ENCODE assay signal across 23 mouse cellular contexts in genomic region chr8:110738591-110739195, GRCm38 (mm10). TPM values are rescaled to one million over a fixed set of nuclear protein-coding genes. Genes with fewer than 3 reads are reported as not detected.
DNase-seq lines count a peak whose midpoint lies in the region; TF ChIP-seq lines count a peak whose summit lies in the region.
"Had no signal": no experiment of that assay in that cellular context is flagged by ENCODE, and none has a peak within 500 bp of the region (broad histone marks: within the 10 kb centered on the region; RNA-seq: fewer than 3 reads in every experiment).

No protein-coding gene starts in this region.

- no peak for TF ChIP-seq EP300 in heart, adult 2 months (IDR thresholded peaks at IDR 0.05; ENCODE audit: insufficient read depth, low read depth, low read length)

- intact Hi-C loops in heart, adult 2 months (cut with DNase I), result no loop called here

- no peak overlapping the region for H3K9ac ChIP-seq in heart, adult 2 months (ENCODE audit: low read depth, low read length)
- H3K9ac ChIP-seq: heart, embryonic 12.5 days; hindbrain, embryonic 12.5 days; liver, embryonic 15.5 days; lung, embryonic 15.5 days; midbrain, embryonic 15.5 days had no signal

- no peak for TF ChIP-seq CTCF in heart, adult 2 months (IDR thresholded peaks at IDR 0.05)

- no peaks in the 10 kb centered on the region for H3K36me3 ChIP-seq in heart, adult 2 months (ENCODE audit: control insufficient read depth, insufficient read depth, low read length)
- H3K36me3 ChIP-seq: liver, embryonic 15.5 days had no signal

- 92% methylated on average over 35 of the region's 35 CpGs for WGBS in heart, adult 2 months

- no peaks in the 10 kb centered on the region for H3K4me1 ChIP-seq in heart, adult 2 months (ENCODE audit: control insufficient read depth, insufficient read depth, low read length)
- H3K4me1 ChIP-seq: forebrain, embryonic 10.5 days; heart, embryonic 12.5 days; hindbrain, embryonic 12.5 days; limb, embryonic 10.5 days; liver, embryonic 15.5 days; lung, embryonic 15.5 days; midbrain, embryonic 15.5 days had no signal

- no peak overlapping the region for H3K4me3 ChIP-seq in heart, adult 2 months
- H3K4me3 ChIP-seq: forebrain, embryonic 10.5 days; heart, embryonic 12.5 days; hindbrain, embryonic 12.5 days; limb, embryonic 10.5 days; liver, embryonic 15.5 days; lung, embryonic 15.5 days; midbrain, embryonic 15.5 days had no signal

- DNase-seq in heart, adult 11 months, result peak; percentile 92
- DNase-seq in heart, adult 2 months, result no peak
- DNase-seq in right cerebral cortex, postnatal 14 days, result peak; percentile 27
- DNase-seq in right cerebral cortex, postnatal 36 days (ENCODE audit: low spot score in 2 of 2), result no peak
- DNase-seq in cerebellum, adult 8-10 months, result peak; percentile 28
- DNase-seq in lung, postnatal 36 days, result no peak
- no peak for DNase-seq in urinary bladder, adult 2 months (ENCODE audit: low spot score)
- DNase-seq: adrenal gland, postnatal 25 days; gastrocnemius, postnatal 10 days; kidney, postnatal 4 days; layer of hippocampus, adult 9-11 months; liver; spleen, adult 18-20 months; thymus, postnatal 14 days had no signal

- H3K27me3 ChIP-seq in heart, adult 2 months (ENCODE audit: control insufficient read depth, insufficient read depth, low read length), result no peaks in the 10 kb centered on the region
- H3K27me3 ChIP-seq: heart, embryonic 12.5 days; hindbrain, embryonic 12.5 days; liver, embryonic 15.5 days; lung, embryonic 15.5 days; midbrain, embryonic 15.5 days had no signal

- no peak for TF ChIP-seq POLR2A in heart, adult 2 months (IDR thresholded peaks at IDR 0.05; ENCODE audit: insufficient read depth, low read depth, low read length)

- no peaks in the 10 kb centered on the region for H3K79me2 ChIP-seq in heart, adult 2 months (replicated peaks; ENCODE audit: control insufficient read depth, insufficient read depth, low read length)

- no peak overlapping the region for H3K27ac ChIP-seq in heart, adult 2 months
- H3K27ac ChIP-seq: forebrain, embryonic 10.5 days; hindbrain, embryonic 12.5 days; limb, embryonic 10.5 days; liver, embryonic 15.5 days; lung, embryonic 15.5 days; macrophage; midbrain, embryonic 15.5 days had no signal

RNA-seq across cellular contexts. Expression of gene Mtss1l, which starts 17.4 kb away (rescaled TPM):
- total RNA-seq in heart, adult 2 months (2021), result 10 to 100 TPM; 38.8 to 39.6 TPM
- 34.3 and 39.7 TPM in 2 replicates for polyA plus RNA-seq in heart, adult 2 months (2012; rRNA removed)
- 28.7 and 47.5 TPM in 2 replicates for polyA plus RNA-seq in urinary bladder, adult 2 months (2012; rRNA removed)
- total RNA-seq: granulocyte monocyte progenitor cell, adult 5-6 weeks had no signal

Comparison
In these comparisons a context has a peak if more than half of its experiments do, and no peak if none do; other contexts are left out.
1. DNase-seq: peak in heart, adult 11 months (single experiment), right cerebral cortex, postnatal 14 days (single experiment) and cerebellum, adult 8-10 months (single experiment); none in heart, adult 2 months (0 of 2), right cerebral cortex, postnatal 36 days (0 of 2), lung, postnatal 36 days (single experiment) and urinary bladder, adult 2 months (single experiment).